Mouse (Mus musculus) CH12F3 (cell line): Measurements from ENCODE around the gene Htra3.

ENCODE experiments used
- in situ Hi-C: fragments of 300-500 bp; cut with MboI; formaldehyde crosslinking; loops from 2 replicates; pipeline ENCODE4 v1.14.3; 2020; ENCODE audit warnings: low sequenced_read_pairs

The Htra3 gene

DNA sequence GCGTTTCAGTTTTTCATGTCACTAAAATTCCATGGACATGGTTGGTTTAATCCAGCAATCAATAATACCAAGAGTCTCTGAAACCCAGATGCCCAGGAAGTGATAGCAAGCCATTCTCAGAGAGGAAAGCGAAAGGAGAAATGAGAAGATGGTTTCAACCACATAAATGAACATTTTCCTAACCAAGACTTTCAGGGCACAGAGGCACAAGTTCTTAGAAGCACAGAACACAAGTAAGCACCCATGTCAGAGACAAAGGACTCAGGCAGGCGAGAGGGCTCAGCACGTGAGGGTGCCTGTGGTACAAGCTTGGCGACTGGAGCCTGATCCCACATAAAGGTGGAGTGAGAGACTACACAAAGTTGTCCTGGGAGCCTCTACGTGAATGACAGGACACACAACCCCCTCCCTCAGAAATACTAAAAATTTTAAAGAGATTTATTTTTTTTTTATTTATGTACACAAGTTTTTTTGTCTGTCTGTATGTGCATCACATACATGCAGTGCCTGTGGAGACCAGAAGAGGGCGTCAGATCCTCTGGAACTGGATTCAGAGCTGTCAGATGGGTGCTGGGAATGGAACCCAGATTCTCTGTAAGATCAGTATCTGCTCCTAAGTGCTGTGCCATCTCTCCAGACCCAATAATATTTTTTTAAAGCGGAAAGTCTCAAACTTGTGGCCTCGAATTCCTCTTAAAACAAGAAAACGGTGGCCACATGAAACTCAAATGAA is 23.7 kb downstream of the Htra3 start:
- in situ Hi-C loops = no loop called here

DNA sequence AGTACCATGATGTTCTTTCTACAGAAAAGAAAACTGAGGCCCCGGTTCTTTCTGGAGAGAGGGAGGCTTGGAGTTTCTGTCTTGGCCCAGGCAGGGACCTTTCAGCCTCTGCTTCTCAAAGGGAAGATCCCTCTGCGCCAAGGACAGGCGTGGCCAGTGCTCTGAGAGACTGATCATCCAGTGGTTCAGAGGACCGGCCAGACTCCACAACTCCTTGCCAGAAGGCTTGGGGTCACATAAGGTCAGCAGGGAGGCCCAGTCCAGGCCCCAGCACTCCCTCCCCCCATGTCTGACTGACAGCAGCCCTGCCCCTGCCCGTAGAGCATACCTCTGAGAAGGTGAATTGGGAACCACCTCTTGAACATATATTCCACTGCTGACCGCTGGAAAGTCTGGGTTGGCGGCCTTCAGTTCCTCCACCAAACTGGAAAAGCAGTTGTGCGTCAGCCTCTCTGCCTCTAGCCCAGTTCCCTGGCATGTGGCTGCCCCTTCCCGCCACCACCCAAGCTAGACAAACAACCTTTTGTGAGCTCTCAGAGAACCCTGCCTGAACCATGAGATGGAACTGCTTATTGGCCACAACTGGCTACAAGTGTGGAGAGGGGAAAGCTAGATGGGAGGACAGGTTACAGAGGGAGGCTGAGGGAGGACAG is 25.7 kb downstream of the Htra3 start:
- in situ Hi-C loops = no loop called here

DNA sequence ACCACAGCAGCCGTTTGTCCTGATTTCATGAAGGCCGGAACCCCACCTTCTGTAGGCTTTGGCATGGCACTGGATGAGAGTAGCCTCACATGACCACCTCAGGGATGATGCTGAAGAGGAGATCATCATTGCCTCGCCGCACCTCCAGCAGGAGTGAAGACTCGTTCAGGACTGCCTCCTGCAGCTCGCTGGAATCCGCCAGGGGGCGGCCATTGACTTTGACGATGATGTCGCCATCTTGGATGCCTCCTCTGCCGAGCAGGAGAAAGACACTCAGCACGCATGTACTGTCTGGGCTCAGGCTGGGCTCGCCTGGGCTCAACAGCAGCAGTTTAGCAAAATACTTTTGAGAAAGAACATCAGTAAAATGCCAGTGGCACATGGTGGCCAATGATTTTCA is 26.7 kb downstream of the Htra3 start:
- in situ Hi-C loops = no loop called here

DNA sequence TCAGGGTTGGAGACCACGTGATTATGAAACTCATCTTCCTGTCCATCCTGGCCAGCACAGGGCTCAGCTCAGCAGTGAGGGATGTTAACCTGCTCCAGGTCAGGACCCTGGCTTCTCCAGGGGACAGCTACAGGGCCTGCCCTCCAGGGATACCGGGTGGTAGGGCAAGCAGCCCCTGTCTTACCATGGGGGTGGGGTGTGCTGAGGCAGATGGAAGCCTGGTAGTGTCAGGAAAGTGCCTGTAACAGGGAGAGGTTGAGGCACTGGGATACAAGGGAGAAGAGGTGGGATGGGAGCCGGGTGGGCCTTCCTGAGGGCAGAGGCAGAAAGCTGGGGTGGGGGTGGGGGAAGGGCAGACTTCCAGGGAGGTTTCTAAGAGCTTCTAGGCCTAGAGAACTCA is 27.3 kb downstream of the Htra3 start:
- in situ Hi-C loops = no loop called here

DNA sequence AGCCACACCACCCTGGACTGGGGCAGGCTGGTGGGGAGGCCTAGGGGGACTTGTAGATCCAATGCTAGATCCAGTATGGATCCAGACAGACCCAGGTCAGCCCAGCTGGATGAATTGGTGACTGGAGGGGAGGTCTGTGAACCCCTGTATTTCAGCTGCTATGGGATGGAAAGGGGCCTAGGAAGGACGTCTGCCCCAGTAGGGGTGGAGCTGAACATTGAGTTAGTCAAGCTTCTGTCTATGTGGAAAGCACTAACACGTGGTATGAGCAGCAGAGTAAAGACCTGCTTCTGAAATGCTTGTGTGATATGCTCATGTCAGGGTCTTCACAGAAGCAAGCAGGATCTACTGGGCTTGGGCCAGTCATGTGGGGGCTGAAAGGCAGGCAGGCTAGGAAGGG is 31.4 kb downstream of the Htra3 start:
- in situ Hi-C loops = no loop called here

DNA sequence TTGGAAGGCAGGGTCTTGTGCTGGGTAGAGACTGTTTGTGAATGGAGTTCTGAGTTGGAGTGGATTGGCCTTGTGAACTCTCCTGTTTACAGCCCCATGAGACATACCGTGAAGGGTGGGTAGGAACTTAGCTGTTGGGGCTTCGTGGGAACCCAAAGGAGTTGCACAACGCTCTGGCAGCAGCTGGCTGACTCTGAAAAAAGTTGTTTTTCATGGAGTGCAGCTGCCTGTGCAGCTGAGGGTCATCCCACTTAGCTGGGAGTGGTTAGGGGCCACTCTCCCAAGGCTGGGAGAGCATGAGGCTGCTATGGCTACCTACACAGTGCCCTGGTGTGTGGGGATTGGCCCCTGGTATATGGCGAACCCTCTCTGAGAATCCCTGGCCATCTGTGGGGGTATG is 32.0 kb downstream of the Htra3 start:
- in situ Hi-C loops = no loop called here

DNA sequence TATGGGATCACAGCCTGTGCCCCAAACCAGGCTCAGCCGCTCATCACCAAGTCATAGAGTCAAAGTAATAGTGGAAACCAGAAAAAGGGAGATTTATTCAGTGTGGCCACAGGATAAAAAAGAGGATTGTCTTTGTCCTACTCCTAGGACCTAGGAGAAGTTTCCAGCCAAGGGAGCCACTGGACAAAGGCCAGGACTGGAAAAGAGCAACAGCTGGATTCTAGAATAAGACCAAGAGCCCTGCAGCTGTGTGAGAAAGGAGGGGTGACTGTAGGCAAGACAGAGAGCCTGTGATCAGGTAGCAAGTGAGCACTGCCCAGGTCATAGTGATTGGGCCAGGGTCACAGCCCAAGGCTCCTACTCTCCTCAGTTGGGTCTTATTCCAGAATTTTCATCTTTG is 32.7 kb downstream of the Htra3 start:
- in situ Hi-C loops = no loop called here

DNA sequence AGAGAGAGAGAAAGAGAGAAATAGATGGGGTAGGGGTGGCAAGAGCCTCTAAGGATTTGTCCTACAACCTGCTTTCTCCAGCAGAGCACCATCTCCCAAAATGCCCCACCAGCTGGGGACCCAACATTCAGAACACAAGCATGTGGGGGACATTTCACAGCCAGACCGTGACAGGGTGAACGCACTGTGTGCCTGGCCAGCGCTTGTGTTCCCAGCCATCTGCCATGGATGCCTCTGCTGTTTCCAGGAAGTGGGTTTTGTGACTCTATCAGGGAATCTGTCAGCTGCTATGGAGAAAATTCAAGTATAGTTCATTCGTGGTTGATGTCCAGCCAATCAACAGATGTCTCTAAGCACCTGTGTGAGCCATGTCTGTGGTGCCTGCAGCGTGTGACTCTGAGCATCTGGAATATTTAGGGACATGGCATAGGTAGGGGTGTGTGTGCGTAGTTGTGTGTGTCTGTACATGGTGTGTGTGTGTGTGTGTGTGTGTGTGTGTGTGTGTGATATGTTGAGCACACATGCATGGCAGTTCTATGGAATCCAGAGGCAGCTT is 33.6 kb downstream of the Htra3 start:
- in situ Hi-C loops = no loop called here

DNA sequence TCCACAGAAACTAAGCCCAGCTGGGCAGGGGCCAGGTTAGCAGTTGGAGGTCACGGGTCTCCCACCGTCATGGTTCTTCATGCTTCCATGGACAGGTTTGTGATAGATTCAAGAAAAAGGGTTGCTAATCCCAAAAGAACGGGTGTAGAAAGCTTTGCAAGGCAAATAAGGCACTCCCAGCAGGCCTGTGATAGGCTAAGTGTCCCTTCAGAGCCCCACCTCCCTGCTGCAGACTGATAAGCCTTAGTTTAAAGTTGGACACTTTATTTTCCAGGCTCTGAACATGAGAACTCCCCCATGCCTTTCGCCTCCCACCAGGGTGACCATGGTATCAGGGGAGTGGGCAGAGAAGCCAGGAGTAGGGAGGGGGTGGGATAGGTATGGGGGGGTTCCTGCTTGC is 35.5 kb downstream of the Htra3 start:
- in situ Hi-C loops = no loop called here

DNA sequence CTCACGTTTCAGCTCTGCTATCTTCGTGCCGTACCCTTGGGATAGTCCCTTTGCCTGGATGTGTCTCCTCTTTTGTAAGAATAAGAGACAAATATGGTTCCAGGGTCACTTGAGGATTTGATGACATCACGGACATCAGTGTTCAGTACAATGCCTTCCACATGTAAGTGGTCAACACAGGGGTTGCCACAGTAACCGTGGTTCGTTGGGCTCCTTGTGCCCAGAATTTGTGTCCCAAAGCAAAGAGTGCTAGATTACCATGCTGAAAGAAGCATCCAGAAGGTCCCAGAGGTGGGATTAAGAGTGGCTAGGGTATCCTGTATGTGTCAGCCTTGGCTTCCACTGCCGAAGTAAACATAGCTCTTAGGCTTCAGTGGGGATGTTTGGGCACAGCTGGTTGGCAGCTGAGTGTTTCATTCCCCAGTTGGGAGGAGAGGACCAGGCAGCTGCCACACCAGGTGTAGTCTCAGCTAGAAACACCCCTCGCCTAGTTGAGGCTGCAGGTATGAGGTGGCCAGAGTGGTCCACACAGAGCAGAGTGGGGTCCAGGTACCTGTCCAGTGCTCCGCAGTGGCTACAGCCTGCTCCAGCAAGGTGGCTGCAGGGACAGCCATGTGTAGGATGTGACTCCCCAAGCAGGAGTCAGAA is 36.1 kb downstream of the Htra3 start:
- in situ Hi-C loops = no loop called here

DNA sequence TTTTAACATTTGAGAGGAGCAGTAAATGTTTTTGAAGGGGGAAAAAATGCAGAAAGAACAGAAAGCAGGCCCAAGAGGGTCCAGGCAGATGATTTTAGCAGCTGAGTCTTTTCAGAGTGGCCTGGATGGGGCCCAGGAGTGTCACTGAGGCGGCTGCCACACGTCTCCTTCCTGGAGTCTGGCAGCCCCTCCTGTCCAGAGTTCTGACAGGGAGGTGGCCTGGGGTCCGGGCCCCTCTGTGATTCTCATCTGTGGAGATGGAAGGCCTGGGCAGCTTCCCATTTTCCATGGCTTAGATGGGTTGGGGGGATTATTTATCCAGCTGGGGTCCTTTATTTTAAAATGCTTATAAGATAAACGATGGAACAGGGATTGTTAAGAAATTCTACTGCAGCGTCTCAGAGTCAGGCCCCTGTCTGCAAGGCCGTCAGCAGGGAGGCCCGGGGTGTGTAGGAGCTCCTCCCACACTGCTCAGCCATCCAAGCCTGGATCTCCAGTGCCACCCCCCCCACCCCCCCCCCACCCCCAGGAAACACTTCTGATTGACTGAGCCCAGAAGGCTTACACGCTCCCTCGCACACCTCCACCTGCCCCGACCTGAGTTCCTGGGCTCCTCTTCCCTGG is 37.5 kb downstream of the Htra3 start:
- in situ Hi-C loops = no loop called here

DNA sequence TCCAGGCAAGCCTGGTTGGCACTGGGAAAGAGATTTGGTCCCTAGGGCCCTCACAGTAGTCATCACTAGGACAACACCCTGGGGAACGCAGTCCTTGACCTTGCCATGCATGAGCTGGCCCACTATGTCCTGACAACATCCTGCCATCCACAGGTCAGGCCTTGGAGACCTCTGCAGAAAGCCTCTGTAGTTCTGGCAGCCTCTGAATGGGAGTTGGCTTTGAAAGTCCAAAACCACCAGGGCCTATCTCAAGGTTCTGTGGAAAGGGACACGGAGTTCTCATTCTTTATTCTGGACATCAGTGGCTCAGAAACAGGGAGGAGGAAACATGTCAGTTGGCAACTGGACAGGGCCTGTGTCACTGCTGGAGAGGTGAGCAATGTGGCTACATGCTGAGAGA is 43.6 kb downstream of the Htra3 start:
- in situ Hi-C loops = no loop called here

DNA sequence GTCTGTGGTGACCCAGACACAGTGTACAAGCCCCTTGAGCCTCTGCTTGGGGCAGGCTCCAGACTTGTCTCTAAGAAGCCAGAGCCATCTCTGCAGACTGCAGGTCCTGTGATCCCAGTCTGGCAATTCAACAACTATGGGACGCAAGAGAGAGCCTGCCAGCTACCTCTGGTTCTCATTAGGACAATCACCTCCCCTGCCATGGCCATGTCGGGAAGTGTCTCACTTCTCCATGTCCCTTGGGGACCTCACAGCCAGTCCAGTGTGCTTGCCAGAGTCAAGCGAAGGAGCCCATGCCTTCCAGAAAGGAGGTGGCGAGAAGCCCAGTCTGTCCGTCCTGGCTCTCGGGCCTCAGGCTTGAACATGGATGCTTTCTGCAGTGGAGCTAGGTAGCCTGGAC is 46.7 kb downstream of the Htra3 start:
- in situ Hi-C loops = no loop called here

DNA sequence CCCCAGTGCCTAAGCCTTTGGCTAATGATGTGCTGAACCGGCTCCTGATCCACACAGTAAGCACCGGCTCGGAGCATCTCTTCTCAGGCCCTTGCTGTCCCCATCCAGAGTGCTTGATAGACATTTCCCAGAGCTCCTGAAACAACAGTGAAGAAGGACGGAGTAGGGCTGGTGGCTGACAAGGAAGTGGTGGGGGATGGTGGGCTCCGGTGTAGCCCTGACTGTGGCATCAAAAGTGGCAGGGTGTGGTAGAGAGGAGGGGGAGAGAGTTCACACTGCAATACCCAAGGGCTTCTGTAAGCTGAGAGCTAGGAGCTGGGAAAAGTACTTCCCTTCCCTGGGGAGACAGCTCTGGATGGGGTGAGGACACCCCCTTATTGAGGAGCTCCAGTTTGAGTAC is 47.8 kb downstream of the Htra3 start:
- in situ Hi-C loops = no loop called here

DNA sequence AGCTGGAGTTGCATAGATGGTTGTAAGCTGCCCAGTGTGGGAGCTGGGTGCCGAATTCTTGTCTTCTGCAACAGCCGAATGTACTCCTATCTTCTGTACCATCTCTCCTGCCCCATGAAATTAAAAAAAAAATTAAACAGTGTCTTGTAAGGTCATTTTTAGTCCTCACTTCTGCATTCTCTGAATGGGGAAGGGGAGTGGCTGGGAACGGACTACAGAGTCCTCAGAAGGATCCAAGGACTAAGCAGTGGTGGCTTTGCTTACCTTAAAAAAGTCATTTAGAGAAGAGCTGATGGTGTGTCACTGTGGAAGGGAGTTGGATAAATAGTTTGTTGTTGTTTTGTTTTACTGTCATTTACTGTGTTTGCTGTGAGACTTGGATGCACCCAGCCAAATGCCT is 48.4 kb downstream of the Htra3 start:
- in situ Hi-C loops = no loop called here

DNA sequence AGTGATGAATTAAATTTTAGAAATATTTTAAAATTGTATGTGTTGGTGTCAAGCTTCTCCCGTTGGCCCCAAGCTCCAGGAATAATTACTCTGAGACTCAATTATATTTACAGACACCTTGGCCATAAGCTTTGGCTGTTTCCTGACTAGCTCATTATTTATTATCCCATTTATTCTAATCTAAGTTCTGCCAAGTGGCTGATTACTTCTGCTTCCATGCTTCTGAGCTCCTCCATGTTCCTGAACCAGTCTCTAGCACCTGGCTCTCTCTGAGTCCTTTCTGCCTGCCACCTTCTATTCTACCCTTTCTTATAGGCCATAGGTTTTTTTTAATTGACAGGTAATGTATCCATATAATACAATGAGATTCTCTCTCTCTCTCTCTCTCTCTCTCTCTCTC is 48.9 kb downstream of the Htra3 start:
- in situ Hi-C loops = no loop called here

DNA sequence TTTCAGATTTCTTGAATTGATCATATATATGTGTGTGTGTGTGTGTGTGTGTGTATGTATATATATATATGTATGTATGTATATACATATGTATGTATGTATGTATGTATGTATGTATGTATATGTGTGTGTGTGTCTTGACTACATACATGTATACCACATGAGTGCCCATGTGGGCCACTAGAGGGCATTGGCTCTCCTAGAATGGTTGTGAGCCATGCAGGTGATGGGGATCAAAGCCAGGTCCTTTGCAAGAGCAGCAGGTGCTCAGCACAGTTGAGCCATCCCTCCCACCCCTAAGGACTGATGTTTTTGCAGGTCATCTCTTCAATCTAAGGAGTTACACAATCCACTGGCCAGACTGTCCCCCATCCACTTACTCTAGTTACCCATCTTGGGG is 50.2 kb downstream of the Htra3 start:
- in situ Hi-C loops = no loop called here

DNA sequence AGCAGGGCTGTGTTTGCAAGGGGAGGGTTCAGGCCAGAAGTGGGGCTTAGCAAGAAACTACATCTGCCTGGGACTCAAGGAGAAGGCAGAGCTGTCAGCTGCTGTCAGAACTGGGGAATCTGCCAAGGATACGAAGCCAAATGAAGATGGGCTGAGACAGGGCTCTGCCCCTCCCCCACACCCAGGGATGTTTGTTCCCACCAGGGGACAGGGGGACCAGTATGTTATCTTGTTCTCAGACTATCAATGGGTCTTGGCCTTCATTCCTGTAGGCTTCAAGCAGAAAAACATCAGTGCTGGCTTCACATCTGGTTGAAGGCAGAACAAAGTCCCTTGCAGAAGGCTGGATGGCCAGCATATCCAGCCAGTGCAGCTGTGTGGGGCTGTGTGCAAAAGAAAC is 50.9 kb downstream of the Htra3 start:
- in situ Hi-C loops = no loop called here

DNA sequence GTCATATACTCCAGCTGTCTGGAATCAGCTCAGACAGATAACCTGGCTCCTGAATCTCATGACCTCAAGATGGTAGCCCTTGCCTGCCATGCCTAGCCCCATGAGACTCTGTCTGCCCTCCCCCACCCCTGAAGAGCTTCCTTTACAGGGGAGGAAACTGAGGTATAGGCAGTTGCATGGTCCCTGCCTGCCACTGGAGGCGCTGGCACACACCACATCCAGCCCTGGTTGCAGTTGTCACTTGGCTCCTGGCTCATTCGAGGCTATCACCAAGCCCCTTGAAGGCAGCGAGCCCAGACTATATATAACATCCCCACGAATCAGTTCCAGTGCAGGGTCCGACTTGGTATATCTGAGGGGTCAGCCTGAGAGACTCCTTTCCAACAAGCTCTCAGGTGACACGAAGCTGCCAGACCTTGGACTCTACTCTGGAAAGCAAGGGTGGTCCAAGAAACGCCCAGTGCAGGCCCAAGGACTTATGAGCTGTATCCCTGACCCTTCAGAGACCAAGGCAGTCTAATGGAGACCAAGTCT is 52.2 kb downstream of the Htra3 start:
- in situ Hi-C loops = no loop called here

DNA sequence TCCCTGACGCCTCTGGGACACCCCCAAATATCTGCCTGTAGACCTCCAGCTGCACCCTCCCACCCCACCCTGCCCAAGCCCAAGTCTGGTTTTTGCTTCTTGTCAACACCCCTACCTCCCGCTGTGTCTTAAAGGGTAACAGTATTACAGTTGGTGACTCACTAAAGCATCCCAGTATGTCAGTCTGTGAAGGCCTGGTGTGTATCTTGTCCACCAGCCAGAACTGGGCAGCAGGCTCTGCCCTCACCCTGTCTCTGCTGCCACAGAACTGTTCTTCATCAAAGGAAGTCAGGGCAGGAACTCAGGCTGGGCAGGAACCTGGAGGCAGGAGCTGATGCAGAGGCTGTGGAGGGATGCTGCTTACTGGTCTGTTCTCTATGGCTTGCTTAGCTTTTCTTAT is 53.2 kb downstream of the Htra3 start:
- in situ Hi-C loops = no loop called here

DNA sequence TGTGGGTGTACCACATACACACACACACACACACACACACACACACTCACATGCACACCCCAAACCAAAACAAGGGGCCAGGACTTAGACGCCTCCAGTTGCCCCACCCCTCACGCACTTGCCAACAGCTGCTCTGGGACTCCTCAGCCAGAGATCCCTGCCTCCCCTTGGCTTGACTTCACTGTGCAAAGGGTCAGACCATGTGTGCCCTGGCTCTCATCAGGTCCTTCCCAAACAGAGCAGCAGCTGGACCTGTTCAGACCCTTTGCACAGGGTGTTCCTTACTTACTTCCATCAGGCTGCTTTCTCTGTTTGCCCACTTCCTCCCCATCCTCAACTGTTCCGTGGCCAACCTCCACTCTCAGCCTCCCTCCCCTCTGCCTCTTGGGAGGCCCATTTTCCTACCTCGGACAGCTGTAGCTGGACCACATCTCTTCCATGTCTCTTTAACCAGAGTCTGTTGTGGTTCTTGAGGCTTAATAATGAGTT is 54.8 kb downstream of the Htra3 start:
- in situ Hi-C loops = no loop called here
